Mouse (Mus musculus) neural tube, embryonic 14.5 days (tissue): ENCODE results near the gene Fcgrt. TPM values are rescaled to one million over a fixed set of nuclear protein-coding genes. Genes with fewer than 3 reads are reported as not detected.

Source experiments
- microRNA counts: library from miRNA; unstranded; fragments of <30 nt; microRNA quantifications from one replicate; lab custom pipeline; 2016
- microRNA-seq: library from miRNA; unstranded; fragments of <30 nt; microRNA quantifications from one replicate; pipeline ENCODE4, GENCODE M21; 2016
- polyA plus RNA-seq: library from polyadenylated mRNA; unstranded; fragments of >200 nt; fragmentation: Nextera tagmentation; extraction: Ambion mirVana; gene quantifications from 2 replicates; pipeline ENCODE4 v1.2.1, GENCODE M21; 2014

Fcgrt gene
- polyA plus RNA-seq, 1 experiment from 2014 or later = 7.0 TPM

MicroRNA genes within 50 kb of the gene (microRNA counts, 519-probe panel; counts per million panel counts)
- 3,981 counts per million, percentile 42 among the panel's probes with 10 or more counts for microRNA mmu-miR-150 (lab: Ali Mortazavi, UCI)

Small RNA genes within 50 kb of the gene (microRNA-seq; reads per million reads assigned to microRNA genes)
- gene Mir150 (68.6 reads per million, percentile 40 among the genes with 10 or more reads in this experiment), gene Mir5121 (10.5 reads per million, percentile 18 among the genes with 10 or more reads in this experiment)

Other genes starting within 250 kb of the Fcgrt start
- 27.1 and 28.8 TPM in 2 replicates for gene Pnkp, start 246.7 kb downstream of the Fcgrt start, polyA plus RNA-seq
- gene Ptov1, start 234.1 kb downstream of the Fcgrt start, polyA plus RNA-seq = 475 and 479 TPM in 2 replicates
- gene Med25, start 211.1 kb downstream of the Fcgrt start, polyA plus RNA-seq = 85.7 and 91.1 TPM in 2 replicates
- 14.5 and 16.0 TPM in 2 replicates for gene Fuz, start 207.8 kb downstream of the Fcgrt start, polyA plus RNA-seq
- gene Ap2a1, start 174.4 kb downstream of the Fcgrt start, polyA plus RNA-seq = 120 and 128 TPM in 2 replicates
- gene Tsks, start 160.6 kb downstream of the Fcgrt start, polyA plus RNA-seq = 0.11 and 0.19 TPM in 2 replicates
- 54.3 and 60.3 TPM in 2 replicates for gene Cpt1c, start 129.0 kb downstream of the Fcgrt start, polyA plus RNA-seq
- gene Prmt1, start 117.3 kb downstream of the Fcgrt start, polyA plus RNA-seq = 189 and 206 TPM in 2 replicates
- gene Irf3, start 106.2 kb downstream of the Fcgrt start, polyA plus RNA-seq = 53.8 and 60.2 TPM in 2 replicates
- 6.4 and 9.5 TPM in 2 replicates for gene Bcl2l12, start 105.1 kb downstream of the Fcgrt start, polyA plus RNA-seq
- gene Scaf1, start 87.5 kb downstream of the Fcgrt start, polyA plus RNA-seq = 61.6 and 68.6 TPM in 2 replicates
- gene Rras, start 85.9 kb downstream of the Fcgrt start, polyA plus RNA-seq = 9.0 and 13.7 TPM in 2 replicates
- gene Prr12, start 51.0 kb downstream of the Fcgrt start, polyA plus RNA-seq = 17.3 and 17.9 TPM in 2 replicates
- gene Nosip, start 41.4 kb downstream of the Fcgrt start, polyA plus RNA-seq = 65.4 and 67.3 TPM in 2 replicates
- 12.7 and 12.8 TPM in 2 replicates for gene Prrg2, start 41.2 kb downstream of the Fcgrt start, polyA plus RNA-seq
- gene Rcn3, start 11.6 kb downstream of the Fcgrt start, polyA plus RNA-seq = 23.7 and 118 TPM in 2 replicates
- gene Rps11, start 20.6 kb upstream of the Fcgrt start, polyA plus RNA-seq = 781 and 868 TPM in 2 replicates
- 668 and 729 TPM in 2 replicates for gene Rpl13a, start 24.9 kb upstream of the Fcgrt start, polyA plus RNA-seq
- 0.33 TPM in 1 of 2 replicates, not detected in the other for gene Gm45713, start 32.4 kb upstream of the Fcgrt start, polyA plus RNA-seq
- gene Flt3l, start 32.6 kb upstream of the Fcgrt start, polyA plus RNA-seq = 1.3 and 1.6 TPM in 2 replicates
- gene Pih1d1, start 50.5 kb upstream of the Fcgrt start, polyA plus RNA-seq = 90.4 and 91.2 TPM in 2 replicates
- gene Aldh16a1, start 50.7 kb upstream of the Fcgrt start, polyA plus RNA-seq = 16.9 and 19.8 TPM in 2 replicates
- 0.71 TPM in 1 of 2 replicates, not detected in the other for gene Slc17a7, start 60.1 kb upstream of the Fcgrt start, polyA plus RNA-seq
- gene Gfy, start 75.7 kb upstream of the Fcgrt start, polyA plus RNA-seq = not detected in 2 replicates
- not detected in 2 replicates for gene Pth2, start 77.1 kb upstream of the Fcgrt start, polyA plus RNA-seq
- 0.15 and 0.50 TPM in 2 replicates for gene Ccdc155, start 101.0 kb upstream of the Fcgrt start, polyA plus RNA-seq
- 11.8 and 12.9 TPM in 2 replicates for gene Dkkl1, start 108.3 kb upstream of the Fcgrt start, polyA plus RNA-seq
- 24.5 and 39.9 TPM in 2 replicates for gene Tead2, start 111.9 kb upstream of the Fcgrt start, polyA plus RNA-seq
- gene Cd37, start 135.3 kb upstream of the Fcgrt start, polyA plus RNA-seq = 1.0 and 1.6 TPM in 2 replicates
- 0.75 and 0.99 TPM in 2 replicates for gene Slc6a16, start 137.2 kb upstream of the Fcgrt start, polyA plus RNA-seq
- gene Slc6a21, start 173.7 kb upstream of the Fcgrt start, polyA plus RNA-seq = not detected in 2 replicates
- 9.1 and 10.9 TPM in 2 replicates for gene Trpm4, start 229.9 kb upstream of the Fcgrt start, polyA plus RNA-seq
- 0.13 and 0.52 TPM in 2 replicates for gene Hrc, start 231.4 kb upstream of the Fcgrt start, polyA plus RNA-seq